Mouse (Mus musculus) lung, adult 2 months (tissue): ENCODE measurements at regions not wholly inside any gene's neighbourhood (a gene's known extent, or its start where the extent isn't known, plus 50 kb on each side); places are given as distances from the start of the nearest gene placed in this dataset.

Experiments
- CTCF ChIP-seq: fragments of 200-500 bp; IDR thresholded peaks from 2 replicates; pipeline ENCODE4 v1.5.1; 2011; ENCODE audit warnings: mild to moderate bottlenecking, low read length, control low read depth; ENCODE audit not compliant: insufficient read depth
- POLR2A ChIP-seq: fragments of 200-500 bp; IDR thresholded peaks from 2 replicates; pipeline ENCODE4 v1.6.1; 2011; ENCODE audit warnings: low read depth, mild to moderate bottlenecking, control low read depth, low read length, borderline replicate concordance; ENCODE audit errors: extremely low read depth

- TF ChIP-seq CTCF = no peak
- TF ChIP-seq POLR2A = no peak
Observed at GRCm38 (mm10) chr1:121116626-121117025, 215.8 kb downstream of the Insig2 start.
